Mouse (Mus musculus) heart, adult 2 months (tissue): ENCODE results near the gene Gm49711. TPM values are rescaled to one million over a fixed set of nuclear protein-coding genes. Genes with fewer than 3 reads are reported as not detected.

ENCODE experiments used
- DNase-seq, 2 experiments: peaks; one replicate each; pipeline ENCODE4 v3.0.0; 2021
- H3K27ac ChIP-seq: fragments of 200-600 bp; 2 replicates; pipeline ENCODE4 v1.8.1; 2022
- H3K27me3 ChIP-seq: fragments of 200-500 bp; 2 replicates; pipeline ENCODE4 v1.6.1; 2012; ENCODE audit warnings: mild to moderate bottlenecking, low read length, inconsistent platforms, mixed read lengths; ENCODE audit not compliant: control insufficient read depth, insufficient read depth
- H3K36me3 ChIP-seq: fragments of 200-500 bp; 2 replicates; pipeline ENCODE4 v1.6.1; 2012; ENCODE audit warnings: low read length, inconsistent platforms; ENCODE audit not compliant: control insufficient read depth, insufficient read depth
- H3K4me1 ChIP-seq: fragments of 200-500 bp; 2 replicates; pipeline ENCODE4 v1.6.1; 2011; ENCODE audit warnings: low read length; ENCODE audit not compliant: control insufficient read depth, insufficient read depth
- H3K4me3 ChIP-seq: fragments of 200-600 bp; 2 replicates; pipeline ENCODE4 v1.8.1; 2022
- H3K79me2 ChIP-seq: fragments of 200-500 bp; replicated peaks from 2 replicates; pipeline ENCODE4 v1.6.1; 2012; ENCODE audit warnings: mild to moderate bottlenecking, inconsistent platforms, low read length, moderate library complexity, mixed read lengths; ENCODE audit not compliant: control insufficient read depth, insufficient read depth
- H3K9ac ChIP-seq: fragments of 200-500 bp; 2 replicates; pipeline ENCODE4 v1.6.1; 2012; ENCODE audit warnings: low read depth, mild to moderate bottlenecking, control low read depth, inconsistent platforms, low read length, mixed read lengths
- CTCF ChIP-seq: fragments of 200-600 bp; IDR thresholded peaks from 2 replicates; pipeline ENCODE4 v1.8.1; 2022; ENCODE audit warnings: antibody characterized with exemption, mild to moderate bottlenecking, moderate library complexity
- EP300 ChIP-seq: fragments of 200-500 bp; IDR thresholded peaks from 2 replicates; pipeline ENCODE4 v1.6.1; 2011; ENCODE audit warnings: low read depth, low read length, control low read depth; ENCODE audit not compliant: insufficient read depth
- POLR2A ChIP-seq: fragments of 200-500 bp; IDR thresholded peaks from 2 replicates; pipeline ENCODE4 v1.6.1; 2011; ENCODE audit warnings: mild to moderate bottlenecking, low read depth, low read length, control low read depth; ENCODE audit not compliant: insufficient read depth
- WGBS: fragments of 180-500 bp; shearing (Covaris S2); methylation state at CpG from one replicate; pipeline ENCODE4 v1.1.7; 2018; 5-methylcytosine and 5-hydroxymethylcytosine counted together
- intact Hi-C: fragments of 180-260 bp; cut with DNase I; formaldehyde crosslinking; loops from one replicate; pipeline ENCODE4 v1.15.1; 2025
- polyA plus RNA-seq: library from polyadenylated mRNA; depleted of rRNA; stranded (reverse); fragments of >200 nt; gene quantifications from 2 replicates; pipeline ENCODE4 v1.2.3, GENCODE M21; 2012
- total RNA-seq, 2 experiments: library from RNA; stranded (reverse); gene quantifications; 2 replicates each; pipeline ENCODE4 v1.2.3; 2021

The Gm49711 gene
- total and polyA plus RNA-seq, 3 experiments: not detected

DNA sequence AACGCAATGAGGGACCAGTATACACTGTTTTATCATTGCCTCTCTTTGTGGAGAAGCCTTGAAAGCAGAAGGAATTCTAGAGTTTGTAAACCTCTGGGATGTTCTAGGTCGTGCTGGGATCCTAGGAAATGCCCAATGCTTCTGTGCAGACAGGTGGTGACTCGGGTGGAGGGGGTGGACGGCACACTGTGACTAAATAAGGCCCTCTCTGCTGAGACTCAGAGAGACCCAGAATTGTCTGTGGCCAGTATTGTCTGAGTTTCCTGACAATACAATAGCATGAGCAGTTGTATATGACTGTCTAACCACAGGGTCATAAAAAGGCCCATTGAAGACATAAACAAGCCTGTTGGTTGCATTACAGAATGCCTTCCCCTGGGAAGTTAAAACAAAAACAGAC is 105.4 kb downstream of the Gm49711 start:
- no peak for DNase-seq
- intact Hi-C loops: loop anchor here (5.0 kb wide), 1 partner anchor 226 kb away; no protein-coding TSS in a partner anchor
- Histone ChIP-seq H3K79me2 (no peaks in the 10 kb centered on the region), H3K4me1 (no peaks in the 10 kb centered on the region; the same call in 1 of the 2 replicates), H3K36me3 (no peaks in the 10 kb centered on the region), H3K4me3 (no peak overlapping the region), H3K27ac (no peak overlapping the region), H3K27me3 (no peaks in the 10 kb centered on the region), H3K9ac (no peak overlapping the region)
- 68% methylated on average over 4 of the region's 4 CpGs for WGBS
- TF ChIP-seq EP300: no peak
- no peak for TF ChIP-seq POLR2A
- no peak for TF ChIP-seq CTCF

DNA sequence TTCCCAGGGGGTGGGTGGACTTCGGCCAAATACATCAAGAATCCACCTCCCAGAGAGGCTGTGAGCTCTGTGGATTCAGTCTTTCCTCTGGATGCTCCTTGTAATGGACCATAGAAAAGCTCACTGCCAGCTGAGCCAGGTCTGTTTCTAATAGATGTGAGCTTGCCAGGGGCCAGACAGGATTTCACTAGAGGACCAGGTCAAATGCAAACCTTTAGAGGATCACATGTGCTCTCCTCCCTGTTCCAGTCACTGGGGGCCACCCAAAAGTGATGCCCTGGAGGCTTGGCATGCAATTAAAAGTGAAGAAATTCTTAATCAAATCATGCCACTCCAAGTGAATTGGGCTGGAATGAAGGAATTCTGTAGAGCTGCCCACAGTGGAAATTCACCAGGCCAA is 117.9 kb downstream of the Gm49711 start:
- 84% methylated on average over 1 of the region's 1 CpGs for WGBS
- no peaks in the 10 kb centered on the region for H3K79me2 ChIP-seq
- H3K4me3 ChIP-seq: no peak overlapping the region
- intact Hi-C loops: no loop called here
- DNase-seq: no peak
- TF ChIP-seq EP300 (no peak), CTCF (no peak), POLR2A (no peak)
- no peaks in the 10 kb centered on the region for H3K4me1 ChIP-seq
- H3K27ac ChIP-seq: no peak overlapping the region
- no peak overlapping the region for H3K9ac ChIP-seq
- no peaks in the 10 kb centered on the region for H3K36me3 ChIP-seq
- H3K27me3 ChIP-seq: no peaks in the 10 kb centered on the region

DNA sequence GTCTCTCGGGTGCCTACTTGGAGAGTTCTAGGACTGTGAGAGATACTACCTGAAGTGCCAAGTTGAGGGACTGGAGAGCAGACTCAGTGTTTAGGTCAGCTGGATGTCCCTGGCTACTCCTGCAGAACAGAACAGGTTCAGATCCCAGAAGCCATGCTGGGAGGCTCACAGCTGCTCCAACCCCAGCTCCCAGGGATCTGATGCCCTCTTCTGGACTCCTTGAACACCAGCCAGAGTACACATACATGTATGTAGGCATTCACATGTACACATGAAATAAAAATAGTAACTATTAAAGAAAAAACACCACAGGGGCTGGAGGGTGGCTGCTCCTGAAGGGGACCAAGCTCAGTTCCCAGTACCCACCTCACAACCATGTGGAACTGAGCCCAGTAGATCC is 119.6 kb downstream of the Gm49711 start:
- no peak for TF ChIP-seq POLR2A
- TF ChIP-seq CTCF: peak; percentile 27
- Histone ChIP-seq H3K9ac (no peak overlapping the region), H3K4me3 (no peak overlapping the region), H3K4me1 (no peaks in the 10 kb centered on the region), H3K36me3 (no peaks in the 10 kb centered on the region), H3K27ac (no peak overlapping the region), H3K27me3 (no peaks in the 10 kb centered on the region), H3K79me2 (no peaks in the 10 kb centered on the region)
- intact Hi-C loops: no loop called here
- no peak for DNase-seq
- WGBS: 93% methylated on average over 1 of the region's 1 CpGs

- Histone ChIP-seq H3K27ac (no peak overlapping the region), H3K36me3 (no peaks in the 10 kb centered on the region), H3K79me2 (no peaks in the 10 kb centered on the region), H3K27me3 (no peaks in the 10 kb centered on the region), H3K9ac (no peak overlapping the region), H3K4me3 (no peak overlapping the region), H3K4me1 (no peaks in the 10 kb centered on the region)
- no peak for TF ChIP-seq POLR2A
- DNase-seq: no peak
- WGBS: 83% methylated on average over 8 of the region's 8 CpGs
- intact Hi-C loops: no loop called here
Measured at GRCm38 (mm10) chr16:92179306-92179705, 121.2 kb downstream of the Gm49711 start.

GRCm38 (mm10) chr16:92183477-92183876 is 125.4 kb downstream of the Gm49711 start:
- no peaks in the 10 kb centered on the region for H3K4me1 ChIP-seq
- WGBS: 31% methylated on average over 4 of the region's 4 CpGs
- no peaks in the 10 kb centered on the region for H3K36me3 ChIP-seq
- intact Hi-C loops: no loop called here
- TF ChIP-seq CTCF: no peak
- no peak for TF ChIP-seq POLR2A
- TF ChIP-seq EP300: no peak
- H3K9ac ChIP-seq: no peak overlapping the region
- H3K4me3 ChIP-seq: no peak overlapping the region
- H3K27ac ChIP-seq: no peak overlapping the region
- DNase-seq: no peak
- no peaks in the 10 kb centered on the region for H3K27me3 ChIP-seq
- no peaks in the 10 kb centered on the region for H3K79me2 ChIP-seq

DNA sequence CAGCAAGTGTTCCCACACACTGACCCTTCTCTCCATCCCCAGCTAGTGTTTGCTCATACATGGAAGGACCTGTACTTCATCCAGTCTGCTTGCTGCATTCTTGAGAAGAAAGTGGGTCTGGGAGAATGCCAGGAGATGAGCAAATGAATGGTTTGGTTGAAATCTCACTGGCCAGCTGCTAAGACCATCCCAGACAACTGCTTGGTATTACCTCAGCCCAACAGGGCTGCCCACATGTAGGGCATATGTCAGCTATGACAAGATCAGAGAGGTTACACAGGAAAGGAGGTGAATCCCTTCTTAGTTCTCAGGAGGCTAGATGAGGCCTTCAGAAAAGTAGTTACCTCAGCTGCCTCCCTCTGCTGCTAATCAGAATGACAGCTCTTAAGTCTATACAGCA is 132.5 kb downstream of the Gm49711 start:
- H3K27ac ChIP-seq: no peak overlapping the region
- H3K27me3 ChIP-seq: no peaks in the 10 kb centered on the region
- no peaks in the 10 kb centered on the region for H3K36me3 ChIP-seq
- no peaks in the 10 kb centered on the region for H3K4me1 ChIP-seq
- DNase-seq: no peak
- H3K9ac ChIP-seq: no peak overlapping the region
- TF ChIP-seq POLR2A: no peak
- TF ChIP-seq CTCF: no peak
- no peak for TF ChIP-seq EP300
- no peaks in the 10 kb centered on the region for H3K79me2 ChIP-seq
- no peak overlapping the region for H3K4me3 ChIP-seq
- intact Hi-C loops: no loop called here

GRCm38 (mm10) chr16:92195094-92195493 is 137.0 kb downstream of the Gm49711 start:
- 86% methylated on average over 6 of the region's 6 CpGs for WGBS
- H3K4me3 ChIP-seq: no peak overlapping the region
- no peak overlapping the region for H3K9ac ChIP-seq
- intact Hi-C loops: no loop called here
- no peaks in the 10 kb centered on the region for H3K4me1 ChIP-seq
- no peaks in the 10 kb centered on the region for H3K27me3 ChIP-seq
- H3K36me3 ChIP-seq: no peaks in the 10 kb centered on the region
- H3K79me2 ChIP-seq: no peaks in the 10 kb centered on the region
- DNase-seq: no peak
- no peak overlapping the region for H3K27ac ChIP-seq
- no peak for TF ChIP-seq EP300
- TF ChIP-seq POLR2A: no peak
- no peak for TF ChIP-seq CTCF
